Mouse (Mus musculus): ENCODE measurements around the gene B3gnt6. TPM values are rescaled to one million over a fixed set of nuclear protein-coding genes. Genes with fewer than 3 reads are reported as not detected.

B3gnt6 gene
- polyA plus RNA-seq, 1 experiment from 2014 or later = 0.06 TPM

Other genes with a start within 250 kb of the B3gnt6 start
- gene Myo7a, start 80.0 kb downstream of the B3gnt6 start, polyA plus RNA-seq (2016; fragmentation: Nextera tagmentation; extraction: Ambion mirVana) = 17.7 and 19.2 TPM in 2 replicates
- 0.10 TPM in 2 replicates for gene Omp, start 54.0 kb downstream of the B3gnt6 start, polyA plus RNA-seq (2016; fragmentation: Nextera tagmentation; extraction: Ambion mirVana)
- 6.4 and 7.0 TPM in 2 replicates for gene Capn5, start 21.2 kb downstream of the B3gnt6 start, polyA plus RNA-seq (2016; fragmentation: Nextera tagmentation; extraction: Ambion mirVana)
- gene Acer3, start 121.7 kb upstream of the B3gnt6 start, polyA plus RNA-seq (2016; fragmentation: Nextera tagmentation; extraction: Ambion mirVana) = 19.4 and 19.5 TPM in 2 replicates
- 7.7 and 10.0 TPM in 2 replicates for gene Tsku, start 161.8 kb upstream of the B3gnt6 start, polyA plus RNA-seq (2016; fragmentation: Nextera tagmentation; extraction: Ambion mirVana)
- gene Gucy2d, start 240.9 kb upstream of the B3gnt6 start, polyA plus RNA-seq (2016; fragmentation: Nextera tagmentation; extraction: Ambion mirVana) = not detected in 2 replicates